Mouse (Mus musculus) stomach, embryonic 16.5 days (tissue): ENCODE data around the gene Srgap2. TPM values are rescaled to one million over a fixed set of nuclear protein-coding genes. Genes with fewer than 3 reads are reported as not detected.

Source experiments
- ATAC-seq: fragments of 200-750 bp; cut with Nextera tagmentation; 2 replicates; pipeline ENCODE4 v1.8.0; 2017; ENCODE audit warnings: moderate number of reproducible peaks, moderate TSS enrichment; ENCODE audit not compliant: insufficient read depth, low FRiP score
- H3K27ac ChIP-seq: fragments of 300-500 bp; sonication (generic); 2 replicates; pipeline ENCODE4 v1.5.1; 2014; ENCODE audit warnings: low read length
- H3K27me3 ChIP-seq: fragments of 300-500 bp; sonication (generic); 2 replicates; pipeline ENCODE4 v1.6.1; 2014; ENCODE audit warnings: low read length, control low read depth, mixed read lengths; ENCODE audit not compliant: control insufficient read depth, insufficient read depth
- H3K36me3 ChIP-seq: fragments of 300-500 bp; sonication (generic); 2 replicates; pipeline ENCODE4 v1.6.1; 2014; ENCODE audit warnings: low read length; ENCODE audit not compliant: control insufficient read depth, insufficient read depth
- H3K4me1 ChIP-seq: fragments of 300-500 bp; sonication (generic); 2 replicates; pipeline ENCODE4 v1.6.1; 2014; ENCODE audit warnings: low read length, control low read depth, mixed read lengths; ENCODE audit not compliant: control insufficient read depth, insufficient read depth
- H3K4me2 ChIP-seq: fragments of 300-500 bp; sonication (generic); 2 replicates; pipeline ENCODE4 v1.6.1; 2014; ENCODE audit warnings: low read depth, low read length, mixed read lengths
- H3K4me3 ChIP-seq: fragments of 300-500 bp; sonication (generic); replicated peaks from 2 replicates; pipeline ENCODE4 v1.5.1; 2014; ENCODE audit warnings: mild to moderate bottlenecking, low read length
- H3K9ac ChIP-seq: fragments of 300-500 bp; sonication (generic); 2 replicates; pipeline ENCODE4 v1.6.1; 2014; ENCODE audit warnings: low read length
- H3K9me3 ChIP-seq: fragments of 300-500 bp; sonication (generic); replicated peaks from 2 replicates; pipeline ENCODE4 v1.6.1; 2016; ENCODE audit warnings: low read length, control low read depth; ENCODE audit not compliant: control insufficient read depth
- WGBS: fragments of 180-500 bp; shearing (Covaris S2); extraction: QIAGEN DNeasy Blood & Tissue Kit; methylation state at CpG from one replicate; pipeline ENCODE4 v1.1.7; 2014; 5-methylcytosine and 5-hydroxymethylcytosine counted together
- polyA plus RNA-seq: library from polyadenylated mRNA; unstranded; fragments of >200 nt; fragmentation: Nextera tagmentation; extraction: Ambion mirVana; gene quantifications from 2 replicates; pipeline ENCODE4 v1.2.1, GENCODE M21; 2015

Gene Srgap2
- polyA plus RNA-seq, 1 experiment from 2014 or later, result 14.2 TPM

DNA sequence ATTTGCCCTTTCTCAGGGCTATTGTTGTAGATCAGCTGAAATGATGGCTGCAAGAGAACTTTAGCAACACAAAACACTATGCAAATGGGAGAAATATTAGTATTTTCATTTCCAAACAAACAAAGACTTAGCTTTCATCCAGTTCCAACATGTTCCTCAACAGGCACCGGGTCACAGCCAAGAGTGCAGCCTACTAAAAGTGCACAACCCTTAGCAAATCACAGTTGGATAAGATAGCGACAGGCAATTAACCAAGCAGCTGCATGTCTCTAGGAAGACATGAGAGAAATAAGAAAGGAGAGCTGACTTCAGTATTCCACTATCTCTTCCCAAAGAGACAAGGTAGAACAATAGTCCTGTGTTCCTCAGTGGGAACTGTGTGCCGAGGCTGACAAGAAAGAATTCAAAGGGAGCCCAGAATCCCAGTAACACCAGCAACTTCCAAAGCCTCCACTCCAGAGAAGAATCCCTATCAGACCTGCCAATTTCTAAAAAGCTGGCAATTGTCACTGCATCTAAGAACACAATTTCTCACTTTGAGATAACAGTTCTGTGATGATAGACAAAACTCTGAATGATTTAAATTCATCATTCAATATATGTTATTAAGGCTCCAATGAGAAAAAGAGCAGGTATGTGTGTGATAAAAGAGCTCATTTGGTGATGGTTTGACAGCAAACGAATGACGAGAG, 109.9 kb downstream of the Srgap2 start:
- Histone ChIP-seq H3K4me1 (peaks cover 4% of the 10 kb centered on the region), H3K27ac (no peak overlapping the region), H3K4me3 (no peak overlapping the region), H3K36me3 (no peaks in the 10 kb centered on the region), H3K4me2 (no peak overlapping the region), H3K9ac (no peak overlapping the region), H3K9me3 (no peaks in the 10 kb centered on the region), H3K27me3 (no peaks in the 10 kb centered on the region)
- ATAC-seq, result no peak
- 72% methylated on average over 5 of the region's 5 CpGs for WGBS

DNA sequence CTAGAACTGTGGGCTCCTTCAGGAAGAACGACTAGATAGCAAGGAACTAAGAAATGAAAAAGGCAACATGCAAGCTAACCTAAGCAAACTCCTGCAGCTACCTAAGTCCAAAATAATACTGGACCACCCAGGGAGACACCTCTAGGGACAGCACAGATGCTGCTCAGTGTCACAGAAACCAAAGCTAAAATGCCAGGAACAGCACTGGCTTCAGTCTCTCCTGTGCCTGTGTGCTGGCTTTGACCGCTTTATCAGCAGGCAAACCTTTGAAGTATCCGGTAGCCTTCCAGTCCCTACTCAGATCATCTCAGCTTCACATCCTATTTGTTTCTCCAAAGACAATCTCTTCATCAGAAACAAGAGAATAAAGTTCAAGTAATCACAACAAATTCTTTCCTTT, 123.6 kb downstream of the Srgap2 start:
- H3K27me3 ChIP-seq, result no peaks in the 10 kb centered on the region
- no peaks in the 10 kb centered on the region for H3K36me3 ChIP-seq
- no peak overlapping the region for H3K9ac ChIP-seq
- 76% methylated on average over 3 of the region's 3 CpGs for WGBS
- no peak overlapping the region for H3K4me2 ChIP-seq
- no peak for ATAC-seq
- no peak overlapping the region for H3K27ac ChIP-seq
- H3K4me3 ChIP-seq, result no peak overlapping the region
- H3K9me3 ChIP-seq, result no peaks in the 10 kb centered on the region
- no peaks in the 10 kb centered on the region for H3K4me1 ChIP-seq

DNA sequence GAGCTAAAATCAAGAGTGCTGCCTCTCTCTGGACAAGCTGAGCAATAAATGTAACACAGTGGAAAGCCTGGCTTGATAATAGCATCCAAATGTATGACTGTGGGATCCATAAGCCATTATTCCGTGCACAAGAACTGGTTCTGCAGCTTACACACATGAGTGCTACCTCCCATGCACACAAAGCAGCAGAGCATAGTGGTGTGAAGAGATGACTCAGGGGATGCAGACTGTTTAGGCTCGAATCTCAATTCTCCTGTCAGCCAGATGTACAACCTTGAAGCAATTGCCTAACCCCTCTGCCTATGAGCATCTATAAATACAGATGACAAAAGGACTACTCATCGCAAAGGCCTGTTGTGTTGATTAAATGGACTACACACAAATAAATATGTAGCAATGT, 126.3 kb downstream of the Srgap2 start:
- H3K4me2 ChIP-seq, result no peak overlapping the region
- 70% methylated on average over 3 of the region's 3 CpGs for WGBS
- H3K9me3 ChIP-seq, result no peaks in the 10 kb centered on the region
- no peaks in the 10 kb centered on the region for H3K4me1 ChIP-seq
- H3K9ac ChIP-seq, result no peak overlapping the region
- no peak overlapping the region for H3K4me3 ChIP-seq
- no peaks in the 10 kb centered on the region for H3K36me3 ChIP-seq
- ATAC-seq, result no peak
- no peak overlapping the region for H3K27ac ChIP-seq
- H3K27me3 ChIP-seq, result no peaks in the 10 kb centered on the region

- no peaks in the 10 kb centered on the region for H3K9me3 ChIP-seq
- no peak for ATAC-seq
- no peak overlapping the region for H3K4me2 ChIP-seq
- no peaks in the 10 kb centered on the region for H3K36me3 ChIP-seq
- no peak overlapping the region for H3K27ac ChIP-seq
- H3K27me3 ChIP-seq, result no peaks in the 10 kb centered on the region
- no peak overlapping the region for H3K4me3 ChIP-seq
- H3K4me1 ChIP-seq, result no peaks in the 10 kb centered on the region
- no peak overlapping the region for H3K9ac ChIP-seq
These were observed 129.0 kb downstream of the Srgap2 start for GRCm38 (mm10) chr1:131398181-131398580.

DNA sequence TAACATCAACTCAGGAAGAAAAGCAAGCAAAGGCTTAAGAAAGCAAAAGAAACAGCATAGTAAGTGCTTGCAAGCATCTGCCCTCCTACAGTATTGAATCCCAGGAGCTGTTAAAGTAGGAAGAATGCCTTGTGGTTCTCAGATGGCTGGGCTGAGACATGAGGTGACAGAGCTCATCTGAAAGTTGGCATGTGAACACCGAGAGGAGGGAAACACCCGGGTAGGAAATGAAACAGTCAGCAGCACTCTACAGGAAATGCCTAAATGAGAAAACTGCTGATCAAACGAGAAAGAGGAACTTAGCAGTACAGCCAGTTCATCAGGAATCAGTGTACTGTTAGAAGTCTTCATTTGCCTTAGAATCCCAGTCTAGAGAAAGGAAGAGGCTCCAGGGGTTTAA, 142.7 kb downstream of the Srgap2 start:
- no peak for ATAC-seq
- WGBS, result 46% methylated on average over 3 of the region's 3 CpGs
- H3K27me3 ChIP-seq, result no peaks in the 10 kb centered on the region
- H3K4me3 ChIP-seq, result no peak overlapping the region
- H3K27ac ChIP-seq, result no peak overlapping the region
- peaks cover 14% of the 10 kb centered on the region; the same call in 1 of the 2 replicates for H3K4me1 ChIP-seq
- H3K9ac ChIP-seq, result no peak overlapping the region
- no peak overlapping the region for H3K4me2 ChIP-seq
- H3K9me3 ChIP-seq, result no peaks in the 10 kb centered on the region
- no peaks in the 10 kb centered on the region for H3K36me3 ChIP-seq

DNA sequence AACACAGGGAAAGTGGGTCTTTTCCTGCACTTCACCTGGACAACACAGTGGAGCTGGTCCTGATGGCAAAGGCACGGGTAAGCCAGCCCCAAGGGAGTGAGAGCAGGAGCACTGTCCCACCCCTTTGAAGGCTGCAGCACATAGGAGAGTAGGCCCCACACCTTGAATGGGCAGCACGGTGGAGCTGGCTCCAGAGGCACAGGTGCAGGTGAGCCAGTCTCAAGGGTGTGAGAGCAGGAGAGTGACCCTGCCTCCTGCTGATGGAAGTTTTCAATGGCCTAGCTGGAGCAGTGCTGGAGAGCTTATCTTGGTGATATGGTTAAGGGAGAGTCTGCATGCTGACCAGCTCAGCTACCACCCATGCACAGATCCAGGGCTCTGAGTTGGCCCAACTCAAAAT, 145.0 kb downstream of the Srgap2 start:
- ATAC-seq, result peak; percentile 68; the same call in 1 of the 2 replicates

GRCm38 (mm10) chr1:131380254-131380653, 146.9 kb downstream of the Srgap2 start:
- Histone ChIP-seq H3K4me3 (no peak overlapping the region), H3K36me3 (no peaks in the 10 kb centered on the region), H3K9ac (no peak overlapping the region), H3K27me3 (no peaks in the 10 kb centered on the region), H3K27ac (no peak overlapping the region), H3K4me2 (no peak overlapping the region), H3K9me3 (no peaks in the 10 kb centered on the region), H3K4me1 (peaks cover 25% of the 10 kb centered on the region)
- 11% methylated on average over 1 of the region's 1 CpGs for WGBS
- peak; percentile 60; the same call in 1 of the 2 replicates for ATAC-seq

More for the DNA sequence above, 145.0 kb downstream of the Srgap2 start:
- Histone ChIP-seq H3K27ac (no peak overlapping the region), H3K27me3 (no peaks in the 10 kb centered on the region), H3K36me3 (no peaks in the 10 kb centered on the region), H3K4me2 (no peak overlapping the region), H3K9me3 (no peaks in the 10 kb centered on the region), H3K4me1 (peaks cover 25% of the 10 kb centered on the region), H3K9ac (no peak overlapping the region), H3K4me3 (no peak overlapping the region)
- 68% methylated on average over 2 of the region's 2 CpGs for WGBS

DNA sequence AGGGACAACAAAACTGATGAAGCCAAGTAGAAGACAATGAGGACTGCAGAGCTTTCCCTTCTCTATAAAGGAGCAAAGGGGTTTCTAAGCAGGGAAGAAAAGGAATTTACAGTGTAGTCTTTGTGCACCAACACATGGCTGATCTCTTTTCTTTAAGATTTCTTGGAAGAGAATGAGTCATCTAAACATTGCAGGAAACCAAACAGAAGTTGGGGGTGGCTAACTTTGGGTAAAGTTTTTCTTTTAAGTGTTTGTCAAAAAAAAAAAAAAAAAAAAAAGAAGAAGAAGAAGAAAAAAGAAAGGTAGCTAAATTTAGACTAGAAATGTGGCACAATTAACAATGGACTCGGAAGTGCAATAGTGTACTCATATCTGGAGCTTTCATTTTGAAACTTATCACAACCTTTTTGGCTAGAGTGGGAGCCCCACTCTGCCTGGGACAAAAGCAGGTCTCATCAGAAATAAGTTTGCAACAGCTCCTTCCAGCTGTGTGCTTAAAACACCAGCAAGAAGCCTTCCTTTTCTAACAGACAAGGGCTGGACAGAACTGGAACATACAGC, 148.2 kb downstream of the Srgap2 start:
- WGBS, result 39% methylated on average over 1 of the region's 1 CpGs

GRCm38 (mm10) chr1:131378081-131378913, 148.9 kb downstream of the Srgap2 start:
- peak; percentile 29; the same call in 1 of the 2 replicates for ATAC-seq
- no peak overlapping the region for H3K4me2 ChIP-seq
- WGBS, result 36% methylated on average over 7 of the region's 7 CpGs
- no peaks in the 10 kb centered on the region for H3K36me3 ChIP-seq
- no peaks in the 10 kb centered on the region for H3K9me3 ChIP-seq
- no peaks in the 10 kb centered on the region for H3K27me3 ChIP-seq
- H3K4me3 ChIP-seq, result no peak overlapping the region
- peaks cover 25% of the 10 kb centered on the region for H3K4me1 ChIP-seq
- peak overlapping the region; percentile 59 for H3K27ac ChIP-seq
- H3K9ac ChIP-seq, result no peak overlapping the region

More for the DNA sequence above, 148.2 kb downstream of the Srgap2 start:
- ATAC-seq, result no peak
- no peaks in the 10 kb centered on the region for H3K9me3 ChIP-seq
- H3K4me2 ChIP-seq, result no peak overlapping the region
- no peaks in the 10 kb centered on the region for H3K36me3 ChIP-seq
- H3K4me1 ChIP-seq, result peaks cover 25% of the 10 kb centered on the region
- no peaks in the 10 kb centered on the region for H3K27me3 ChIP-seq
- no peak overlapping the region for H3K4me3 ChIP-seq
- peak overlapping the region; percentile 59 for H3K27ac ChIP-seq
- H3K9ac ChIP-seq, result no peak overlapping the region
